Mouse (Mus musculus) ZHBTc4 (cell line): ENCODE measurements around the gene OR5BS1P.
"Not testable (repeated sequence)": the region's sequence is repeated elsewhere in the genome, so short reads cannot be mapped to it uniquely, and the experiment has no call there.

ENCODE experiments used
- DNase-seq: peaks from one replicate; pipeline ENCODE4 v3.0.0-alpha.2; 2011; ENCODE audit warnings: low read depth, low spot score

OR5BS1P gene

GRCm38 (mm10) chr15:98506253-98506957, 36.7 kb downstream of the OR5BS1P start:
- no peak for DNase-seq

- DNase-seq, result peak; percentile 62
Measured at GRCm38 (mm10) chr15:98507321-98507720, 37.6 kb downstream of the OR5BS1P start.

GRCm38 (mm10) chr15:98509387-98509786, 39.7 kb downstream of the OR5BS1P start:
- DNase-seq, result no peak

- DNase-seq, result peak; percentile 85
Measured at GRCm38 (mm10) chr15:98510438-98511385, 41.0 kb downstream of the OR5BS1P start.

GRCm38 (mm10) chr15:98511386-98511928, 41.8 kb downstream of the OR5BS1P start:
- DNase-seq, result no peak

GRCm38 (mm10) chr15:98512232-98512631, 42.5 kb downstream of the OR5BS1P start:
- DNase-seq, result no peak

- no peak for DNase-seq
Measured at GRCm38 (mm10) chr15:98512799-98513321, 43.2 kb downstream of the OR5BS1P start.

GRCm38 (mm10) chr15:98513676-98514075, 44.0 kb downstream of the OR5BS1P start:
- DNase-seq, result not testable (repeated sequence)

- DNase-seq, result no peak
Measured at GRCm38 (mm10) chr15:98514146-98514545, 44.5 kb downstream of the OR5BS1P start.

GRCm38 (mm10) chr15:98514845-98515244, 45.1 kb downstream of the OR5BS1P start:
- DNase-seq, result not testable (repeated sequence)

- peak; percentile 75 for DNase-seq
Measured at GRCm38 (mm10) chr15:98517380-98518355, 48.0 kb downstream of the OR5BS1P start.

GRCm38 (mm10) chr15:98521245-98521644, 51.5 kb downstream of the OR5BS1P start:
- no peak for DNase-seq

- DNase-seq, result peak; percentile 62
Measured at GRCm38 (mm10) chr15:98526057-98526456, 56.4 kb downstream of the OR5BS1P start.

- DNase-seq, result no peak
Measured at GRCm38 (mm10) chr15:98527056-98527771, 57.5 kb downstream of the OR5BS1P start.

- DNase-seq, result no peak
Measured at GRCm38 (mm10) chr15:98528066-98528563, 58.4 kb downstream of the OR5BS1P start.
